Comparison of ENCODE assay signal across 24 mouse cellular contexts in genomic region chr2:62988616-62989015, GRCm38 (mm10).
DNase-seq lines count a peak whose midpoint lies in the region; ATAC-seq and TF ChIP-seq lines count a peak whose summit lies in the region.
"Had no signal": no experiment of that assay in that cellular context is flagged by ENCODE, and none has a peak within 500 bp of the region (broad histone marks: within the 10 kb centered on the region; RNA-seq: fewer than 3 reads in every experiment).

No protein-coding gene starts in this region.

- TF ChIP-seq CTCF in midbrain, postnatal 0 days (IDR thresholded peaks at IDR 0.05), result no peak

- H3K9me3 ChIP-seq in hindbrain, embryonic 14.5 days (ENCODE audit: control insufficient read depth, low read length), result no peaks in the 10 kb centered on the region
- H3K9me3 ChIP-seq in hindbrain, embryonic 11.5 days (ENCODE audit: control insufficient read depth, low read length), result no peaks in the 10 kb centered on the region
- no peaks in the 10 kb centered on the region for H3K9me3 ChIP-seq in midbrain, postnatal 0 days (ENCODE audit: low read length)
- H3K9me3 ChIP-seq in midbrain, embryonic 14.5 days (ENCODE audit: control insufficient read depth, low read length), result no peaks in the 10 kb centered on the region
- H3K9me3 ChIP-seq: embryonic facial prominence, embryonic 12.5 days; embryonic facial prominence, embryonic 15.5 days; forebrain, embryonic 15.5 days; heart, embryonic 10.5 days; heart, embryonic 13.5 days; hindbrain, embryonic 13.5 days had no signal

- H3K27ac ChIP-seq in hindbrain, embryonic 14.5 days, result no peak overlapping the region
- no peak overlapping the region for H3K27ac ChIP-seq in hindbrain, embryonic 11.5 days (ENCODE audit: low read depth, low read length)
- no peak overlapping the region for H3K27ac ChIP-seq in midbrain, postnatal 0 days (ENCODE audit: low read depth, low read length)
- H3K27ac ChIP-seq in midbrain, embryonic 14.5 days (replicated peaks; ENCODE audit: low read depth, low read length), result no peak overlapping the region
- H3K27ac ChIP-seq: embryonic facial prominence, embryonic 12.5 days; embryonic facial prominence, embryonic 15.5 days; forebrain, embryonic 15.5 days; heart, adult 2 months; heart, embryonic 10.5 days; heart, embryonic 13.5 days; hindbrain, embryonic 13.5 days had no signal

- peak; percentile 66 to 88 for DNase-seq in cerebellum, postnatal 10 days
- DNase-seq in hindbrain, embryonic 14.5 days (ENCODE audit: low spot score), result peak; percentile 37
- no peak for DNase-seq in hindbrain, embryonic 11.5 days (ENCODE audit: low spot score)
- DNase-seq in midbrain, postnatal 0 days (ENCODE audit: low spot score), result peak; percentile 57
- no peak for DNase-seq in midbrain, embryonic 14.5 days
- no peak for DNase-seq in urinary bladder, postnatal 10 days (ENCODE audit: low spot score)
- DNase-seq: adrenal gland, adult 8-10 months; adrenal gland, postnatal 25 days; cerebellum, adult 11 months; cerebellum, adult 2 months; cerebellum, adult 9-11 months; gastrocnemius, postnatal 10 days; gastrocnemius, postnatal 36 days; heart, adult 2 months; heart, postnatal 14 days; heart, postnatal 4 days had no signal

- H3K4me2 ChIP-seq in hindbrain, embryonic 14.5 days (replicated peaks), result no peak overlapping the region
- no peak overlapping the region for H3K4me2 ChIP-seq in hindbrain, embryonic 11.5 days (replicated peaks; ENCODE audit: low read depth, low read length)
- H3K4me2 ChIP-seq in midbrain, postnatal 0 days (ENCODE audit: low read depth, low read length, poor library complexity, severe bottlenecking), result no peak overlapping the region
- no peak overlapping the region for H3K4me2 ChIP-seq in midbrain, embryonic 14.5 days (ENCODE audit: low read length)
- H3K4me2 ChIP-seq: embryonic facial prominence, embryonic 12.5 days; embryonic facial prominence, embryonic 15.5 days; forebrain, embryonic 15.5 days; heart, embryonic 13.5 days; hindbrain, embryonic 13.5 days had no signal

- H3K4me1 ChIP-seq in hindbrain, embryonic 14.5 days (replicated peaks; ENCODE audit: control insufficient read depth, insufficient read depth, low read length), result no peaks in the 10 kb centered on the region
- H3K4me1 ChIP-seq in hindbrain, embryonic 11.5 days (replicated peaks; ENCODE audit: control insufficient read depth, insufficient read depth, low read length), result no peaks in the 10 kb centered on the region
- H3K4me1 ChIP-seq in midbrain, postnatal 0 days (ENCODE audit: insufficient read depth, low read length), result no peaks in the 10 kb centered on the region
- no peaks in the 10 kb centered on the region for H3K4me1 ChIP-seq in midbrain, embryonic 14.5 days (ENCODE audit: control insufficient read depth, insufficient read depth, low read length)
- H3K4me1 ChIP-seq: embryonic facial prominence, embryonic 12.5 days; embryonic facial prominence, embryonic 15.5 days; forebrain, embryonic 15.5 days; hindbrain, embryonic 13.5 days had no signal

- no peaks in the 10 kb centered on the region for H3K36me3 ChIP-seq in hindbrain, embryonic 14.5 days (replicated peaks; ENCODE audit: control insufficient read depth, insufficient read depth)
- H3K36me3 ChIP-seq in hindbrain, embryonic 11.5 days (ENCODE audit: control insufficient read depth, insufficient read depth, low read length), result no peaks in the 10 kb centered on the region
- no peaks in the 10 kb centered on the region for H3K36me3 ChIP-seq in midbrain, postnatal 0 days (ENCODE audit: insufficient read depth, low read length)
- no peaks in the 10 kb centered on the region for H3K36me3 ChIP-seq in midbrain, embryonic 14.5 days (ENCODE audit: control insufficient read depth, insufficient read depth, low read length)
- H3K36me3 ChIP-seq: embryonic facial prominence, embryonic 12.5 days; embryonic facial prominence, embryonic 15.5 days; forebrain, embryonic 15.5 days; heart, embryonic 10.5 days; heart, embryonic 13.5 days; hindbrain, embryonic 13.5 days had no signal

- no peak overlapping the region for H3K4me3 ChIP-seq in hindbrain, embryonic 14.5 days (replicated peaks; ENCODE audit: low read length)
- no peak overlapping the region for H3K4me3 ChIP-seq in hindbrain, embryonic 11.5 days (ENCODE audit: low read depth, low read length)
- no peak overlapping the region for H3K4me3 ChIP-seq in midbrain, postnatal 0 days (ENCODE audit: low read depth, low read length)
- H3K4me3 ChIP-seq in midbrain, embryonic 14.5 days (replicated peaks; ENCODE audit: low read depth, low read length), result no peak overlapping the region
- H3K4me3 ChIP-seq: embryonic facial prominence, embryonic 12.5 days; embryonic facial prominence, embryonic 15.5 days; forebrain, embryonic 15.5 days; heart, adult 2 months; heart, embryonic 10.5 days; heart, embryonic 13.5 days; hindbrain, embryonic 13.5 days had no signal

- no peak overlapping the region for H3K9ac ChIP-seq in hindbrain, embryonic 14.5 days
- no peak overlapping the region for H3K9ac ChIP-seq in hindbrain, embryonic 11.5 days (ENCODE audit: low read depth, low read length)
- H3K9ac ChIP-seq in midbrain, postnatal 0 days (replicated peaks; ENCODE audit: low read length, poor library complexity, severe bottlenecking), result no peak overlapping the region
- H3K9ac ChIP-seq in midbrain, embryonic 14.5 days (replicated peaks; ENCODE audit: low read length), result no peak overlapping the region
- H3K9ac ChIP-seq: embryonic facial prominence, embryonic 12.5 days; embryonic facial prominence, embryonic 15.5 days; forebrain, embryonic 15.5 days; heart, embryonic 13.5 days; hindbrain, embryonic 13.5 days had no signal

- ATAC-seq in cerebellum, adult (ENCODE audit: insufficient number of reproducible peaks, low FRiP score, low TSS enrichment), result no peak
- no peak for ATAC-seq in hindbrain, embryonic 14.5 days (ENCODE audit: low FRiP score)
- ATAC-seq in hindbrain, embryonic 11.5 days (ENCODE audit: low FRiP score), result no peak
- ATAC-seq in midbrain, postnatal 0 days (ENCODE audit: low FRiP score), result no peak
- no peak for ATAC-seq in midbrain, embryonic 14.5 days (ENCODE audit: low FRiP score, low TSS enrichment)
- ATAC-seq: activated CD4-positive, CD25-positive, alpha-beta regulatory T cell, adult 4 months; forebrain, embryonic 15.5 days had no signal

- no peaks in the 10 kb centered on the region for H3K27me3 ChIP-seq in hindbrain, embryonic 14.5 days (ENCODE audit: control insufficient read depth, insufficient read depth, low read length)
- no peaks in the 10 kb centered on the region for H3K27me3 ChIP-seq in hindbrain, embryonic 11.5 days (ENCODE audit: control insufficient read depth, insufficient read depth, low read length)
- H3K27me3 ChIP-seq in midbrain, postnatal 0 days (ENCODE audit: insufficient read depth, low read length), result no peaks in the 10 kb centered on the region
- H3K27me3 ChIP-seq in midbrain, embryonic 14.5 days (ENCODE audit: control insufficient read depth, insufficient read depth, low read length), result no peaks in the 10 kb centered on the region
- H3K27me3 ChIP-seq: embryonic facial prominence, embryonic 12.5 days; embryonic facial prominence, embryonic 15.5 days; forebrain, embryonic 15.5 days; heart, embryonic 13.5 days; hindbrain, embryonic 13.5 days had no signal

Comparison
In these comparisons a context has a peak if more than half of its experiments do, and no peak if none do; other contexts are left out.
1. DNase-seq: peak in cerebellum, postnatal 10 days (2 of 2), hindbrain, embryonic 14.5 days (single experiment) and midbrain, postnatal 0 days (single experiment); none in hindbrain, embryonic 11.5 days (single experiment), midbrain, embryonic 14.5 days (single experiment) and urinary bladder, postnatal 10 days (single experiment).